Mouse (Mus musculus): Measurements from ENCODE around the gene Dna2.

DNA sequence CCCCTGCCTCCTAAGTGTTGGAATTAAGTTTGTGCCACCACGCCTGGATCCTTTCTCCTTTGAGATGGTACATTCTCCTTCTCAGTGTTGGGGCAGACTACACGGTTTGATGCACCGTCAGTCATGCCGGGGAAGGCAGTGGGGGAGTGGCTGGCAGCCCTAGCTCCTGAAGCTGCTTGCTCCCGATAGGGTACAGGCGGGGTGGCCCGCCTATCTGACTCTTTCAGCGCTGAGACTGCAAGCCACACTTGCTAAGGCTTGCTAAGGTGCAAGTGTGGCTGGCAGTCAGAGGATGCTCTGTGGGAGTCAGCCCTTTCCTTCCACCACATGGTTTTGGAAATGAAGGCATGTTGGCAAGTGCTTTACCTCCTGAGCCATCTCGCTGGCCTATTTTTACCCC lies 53.8 kb downstream of the Dna2 start:
- TF ChIP-seq GATA1 (IDR thresholded peaks at IDR 0.05; ENCODE audit: low read length) (no peak), TAL1 (IDR thresholded peaks at IDR 0.05; ENCODE audit: low read length) (no peak)
